Mouse (Mus musculus) urinary bladder, postnatal 14 days (tissue): ENCODE results near the gene Arf3.

ENCODE experiments used
- DNase-seq: peaks from one replicate; pipeline ENCODE4 v3.0.0; 2021; ENCODE audit warnings: low spot score

Gene Arf3

GRCm38 (mm10) chr15:98722191-98722590, 40.8 kb downstream of the Arf3 start:
- DNase-seq, result no peak

- no peak for DNase-seq
Measured at GRCm38 (mm10) chr15:98717301-98717700, 45.7 kb downstream of the Arf3 start.

GRCm38 (mm10) chr15:98714230-98714652, 48.8 kb downstream of the Arf3 start:
- no peak for DNase-seq

GRCm38 (mm10) chr15:98710442-98710841, 52.6 kb downstream of the Arf3 start:
- peak; percentile 74 for DNase-seq

GRCm38 (mm10) chr15:98707766-98708372, 55.1 kb downstream of the Arf3 start, which contains the start of gene Ccdc65:
TSS of gene Ccdc65 (plus strand) at chr15:98708207.
- DNase-seq, result peak; percentile 87

GRCm38 (mm10) chr15:98704312-98704711, 58.7 kb downstream of the Arf3 start:
- DNase-seq, result no peak

GRCm38 (mm10) chr15:98699190-98700105, 63.6 kb downstream of the Arf3 start:
- peak; percentile 87 for DNase-seq

- DNase-seq, result no peak
Measured at GRCm38 (mm10) chr15:98696216-98696615, 66.8 kb downstream of the Arf3 start.

- DNase-seq, result no peak
Measured at GRCm38 (mm10) chr15:98695726-98696125, 67.3 kb downstream of the Arf3 start.

- DNase-seq, result peak; percentile 37
Measured at GRCm38 (mm10) chr15:98692171-98692715, 70.8 kb downstream of the Arf3 start.

- no peak for DNase-seq
Measured at GRCm38 (mm10) chr15:98691486-98692147, 71.4 kb downstream of the Arf3 start.

- no peak for DNase-seq
Measured at GRCm38 (mm10) chr15:98689682-98690081, 73.3 kb downstream of the Arf3 start.
